Mouse (Mus musculus) heart, adult 2 months (tissue): Measurements from ENCODE around the gene Sec31b.

ENCODE experiments used
- CTCF ChIP-seq: fragments of 200-600 bp; IDR thresholded peaks from 2 replicates; pipeline ENCODE4 v1.8.1; 2022; ENCODE audit warnings: antibody characterized with exemption, mild to moderate bottlenecking, moderate library complexity
- EP300 ChIP-seq: fragments of 200-500 bp; IDR thresholded peaks from 2 replicates; pipeline ENCODE4 v1.6.1; 2011; ENCODE audit warnings: low read depth, low read length, control low read depth; ENCODE audit not compliant: insufficient read depth
- POLR2A ChIP-seq: fragments of 200-500 bp; IDR thresholded peaks from 2 replicates; pipeline ENCODE4 v1.6.1; 2011; ENCODE audit warnings: mild to moderate bottlenecking, low read depth, low read length, control low read depth; ENCODE audit not compliant: insufficient read depth

GRCm38 (mm10) chr19:44589591-44590223, 44.0 kb upstream of the Sec31b start:
- TF ChIP-seq EP300, result no peak
- TF ChIP-seq CTCF, result no peak
- TF ChIP-seq POLR2A, result no peak
